Mouse (Mus musculus) embryonic facial prominence, embryonic 11.5 days (tissue): Measurements from ENCODE around the gene Rdh19. TPM values are rescaled to one million over a fixed set of nuclear protein-coding genes. Genes with fewer than 3 reads are reported as not detected.
"Not testable (repeated sequence)": the region's sequence is repeated elsewhere in the genome, so short reads cannot be mapped to it uniquely, and the experiment has no call there.

ENCODE experiments used
- ATAC-seq: fragments of 200-750 bp; cut with Nextera tagmentation; replicated peaks from 2 replicates; pipeline ENCODE4 v1.8.0; 2017; ENCODE audit warnings: low read depth; ENCODE audit not compliant: insufficient number of reproducible peaks, low FRiP score, low TSS enrichment
- DNase-seq: peaks from one replicate; pipeline ENCODE4 v3.0.0-alpha.2; 2015; ENCODE audit warnings: low spot score
- H3K27ac ChIP-seq: fragments of 300-500 bp; sonication (generic); replicated peaks from 2 replicates; pipeline ENCODE4 v1.5.1; 2014; ENCODE audit warnings: mild to moderate bottlenecking, low read depth, low read length, control low read depth
- H3K27me3 ChIP-seq: fragments of 300-500 bp; sonication (generic); 2 replicates; pipeline ENCODE4 v1.6.1; 2014; ENCODE audit warnings: mild to moderate bottlenecking, low read length, moderate library complexity, mixed read lengths; ENCODE audit not compliant: control insufficient read depth, insufficient read depth
- H3K36me3 ChIP-seq: fragments of 300-500 bp; sonication (generic); replicated peaks from 2 replicates; pipeline ENCODE4 v1.6.1; 2014; ENCODE audit warnings: low read depth, mild to moderate bottlenecking, low read length, moderate library complexity, mixed read lengths; ENCODE audit not compliant: control insufficient read depth, insufficient read depth
- H3K4me1 ChIP-seq: fragments of 300-500 bp; sonication (generic); 2 replicates; pipeline ENCODE4 v1.6.1; 2014; ENCODE audit warnings: low read length, mixed read lengths; ENCODE audit not compliant: control insufficient read depth, insufficient read depth
- H3K4me2 ChIP-seq: fragments of 300-500 bp; sonication (generic); 2 replicates; pipeline ENCODE4 v1.6.1; 2014; ENCODE audit warnings: low read depth, mild to moderate bottlenecking, control low read depth, low read length, moderate library complexity
- H3K4me3 ChIP-seq: fragments of 300-500 bp; sonication (generic); 2 replicates; pipeline ENCODE4 v1.5.1; 2014; ENCODE audit warnings: low read depth, low read length, control low read depth
- H3K9ac ChIP-seq: fragments of 300-500 bp; sonication (generic); replicated peaks from 2 replicates; pipeline ENCODE4 v1.6.1; 2014; ENCODE audit warnings: mild to moderate bottlenecking, control low read depth, low read length
- H3K9me3 ChIP-seq: fragments of 300-500 bp; sonication (generic); replicated peaks from 2 replicates; pipeline ENCODE4 v1.6.1; 2016; ENCODE audit warnings: mild to moderate bottlenecking, low read length, inconsistent platforms, mixed read lengths; ENCODE audit not compliant: control insufficient read depth
- WGBS: fragments of 180-500 bp; shearing (Covaris S2); extraction: QIAGEN DNeasy Blood & Tissue Kit; methylation state at CpG from one replicate; pipeline ENCODE4 v1.1.7; 2014; 5-methylcytosine and 5-hydroxymethylcytosine counted together
- polyA plus RNA-seq: library from polyadenylated mRNA; unstranded; fragments of >200 nt; fragmentation: Nextera tagmentation; extraction: Ambion mirVana; gene quantifications from 2 replicates; pipeline ENCODE4 v1.2.1, GENCODE M21; 2014

Gene Rdh19
- polyA plus RNA-seq, 1 experiment from 2014 or later = not detected

- Histone ChIP-seq H3K9me3 (no peaks in the 10 kb centered on the region), H3K36me3 (no peaks in the 10 kb centered on the region), H3K4me2 (no peak overlapping the region), H3K9ac (no peak overlapping the region), H3K4me3 (no peak overlapping the region), H3K27me3 (no peaks in the 10 kb centered on the region), H3K27ac (no peak overlapping the region), H3K4me1 (no peaks in the 10 kb centered on the region)
- WGBS = 76% methylated on average over 6 of the region's 6 CpGs
- ATAC-seq (no peak), DNase-seq (peak; percentile 18)
These were observed 24.3 kb upstream of the Rdh19 start for GRCm38 (mm10) chr10:127825386-127825785.

GRCm38 (mm10) chr10:127829121-127829520, 20.6 kb upstream of the Rdh19 start:
- H3K4me3 ChIP-seq = no peak overlapping the region
- WGBS = 61% methylated on average over 3 of the region's 3 CpGs

DNA sequence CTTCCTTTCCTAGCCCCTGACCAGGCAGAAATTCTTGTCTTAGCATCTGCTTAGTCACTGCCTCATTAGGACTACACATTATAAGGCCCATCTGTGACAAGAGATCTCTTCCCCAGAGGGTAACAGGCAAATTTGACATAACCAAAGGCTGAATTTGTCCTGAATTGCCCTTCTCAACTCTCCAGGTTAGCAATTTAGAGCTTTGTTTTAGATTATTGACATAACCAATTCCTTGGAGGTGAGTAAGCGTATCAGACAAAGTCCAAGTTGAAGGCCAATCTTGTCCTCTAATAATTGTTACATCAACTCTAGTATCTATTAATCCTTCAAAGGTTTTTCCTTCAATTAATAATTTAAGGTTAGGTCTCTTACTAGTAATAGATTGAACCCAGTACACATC, 15.5 kb upstream of the Rdh19 start:
- not testable (repeated sequence) for H3K4me2 ChIP-seq, H3K36me3 ChIP-seq, H3K4me3 ChIP-seq, H3K9ac ChIP-seq, ATAC-seq, DNase-seq, H3K9me3 ChIP-seq, H3K27me3 ChIP-seq, H3K27ac ChIP-seq, H3K4me1 ChIP-seq
- 95% methylated on average over 1 of the region's 1 CpGs for WGBS

More at GRCm38 (mm10) chr10:127829121-127829520, 20.6 kb upstream of the Rdh19 start:
- Histone ChIP-seq H3K4me1 (no peaks in the 10 kb centered on the region), H3K9me3 (no peaks in the 10 kb centered on the region), H3K4me2 (no peak overlapping the region), H3K27me3 (no peaks in the 10 kb centered on the region), H3K9ac (no peak overlapping the region), H3K27ac (no peak overlapping the region), H3K36me3 (no peaks in the 10 kb centered on the region)
- DNase-seq (no peak), ATAC-seq (no peak)

- WGBS = 91% methylated on average over 5 of the region's 5 CpGs
- no peaks in the 10 kb centered on the region for H3K9me3 ChIP-seq
- DNase-seq (no peak), ATAC-seq (no peak)
- no peak overlapping the region for H3K4me2 ChIP-seq
- no peaks in the 10 kb centered on the region for H3K4me1 ChIP-seq
- H3K4me3 ChIP-seq = no peak overlapping the region
- H3K27me3 ChIP-seq = no peaks in the 10 kb centered on the region
- H3K27ac ChIP-seq = no peak overlapping the region
- no peak overlapping the region for H3K9ac ChIP-seq
- H3K36me3 ChIP-seq = no peaks in the 10 kb centered on the region
These were observed 14.4 kb upstream of the Rdh19 start for GRCm38 (mm10) chr10:127835292-127835691.

- H3K27me3 ChIP-seq, H3K4me3 ChIP-seq, H3K4me2 ChIP-seq, H3K27ac ChIP-seq, H3K36me3 ChIP-seq, ATAC-seq, DNase-seq, H3K9ac ChIP-seq, H3K4me1 ChIP-seq, H3K9me3 ChIP-seq: not testable (repeated sequence)
- 92% methylated on average over 5 of the region's 5 CpGs for WGBS
These were observed 11.9 kb upstream of the Rdh19 start for GRCm38 (mm10) chr10:127837793-127838192.

- Histone ChIP-seq H3K27me3 (no peaks in the 10 kb centered on the region), H3K4me2 (no peak overlapping the region), H3K4me3 (no peak overlapping the region), H3K9me3 (no peaks in the 10 kb centered on the region), H3K9ac (no peak overlapping the region), H3K27ac (no peak overlapping the region), H3K36me3 (no peaks in the 10 kb centered on the region), H3K4me1 (no peaks in the 10 kb centered on the region)
- DNase-seq = no peak
- 83% methylated on average over 2 of the region's 2 CpGs for WGBS
- no peak for ATAC-seq
These were observed 11.2 kb upstream of the Rdh19 start for GRCm38 (mm10) chr10:127838539-127838938.

DNA sequence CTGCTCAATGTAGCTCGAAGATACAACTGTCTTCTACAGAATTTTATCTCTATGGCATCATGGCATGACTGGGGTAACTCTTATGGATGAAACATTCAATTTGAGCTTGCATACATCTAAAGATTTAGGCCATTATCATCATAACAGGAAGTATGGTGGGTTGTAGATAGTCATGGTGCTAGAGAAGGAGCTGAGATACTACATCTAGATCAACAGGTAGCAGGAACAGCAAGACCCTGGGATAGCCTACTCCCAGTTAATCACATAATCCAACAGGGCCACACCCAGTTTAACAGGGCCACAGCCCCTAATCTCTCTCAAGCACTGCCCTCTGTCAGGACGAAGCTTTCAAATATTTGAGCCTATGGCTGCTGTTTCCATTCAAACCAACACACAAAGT, 9.0 kb upstream of the Rdh19 start:
- no peak overlapping the region for H3K4me2 ChIP-seq
- no peaks in the 10 kb centered on the region for H3K4me1 ChIP-seq
- H3K4me3 ChIP-seq = no peak overlapping the region
- H3K27ac ChIP-seq = no peak overlapping the region
- no peak for DNase-seq
- 77% methylated on average over 2 of the region's 2 CpGs for WGBS
- no peak for ATAC-seq
- no peak overlapping the region for H3K9ac ChIP-seq
- H3K9me3 ChIP-seq = no peaks in the 10 kb centered on the region
- no peaks in the 10 kb centered on the region for H3K36me3 ChIP-seq
- H3K27me3 ChIP-seq = no peaks in the 10 kb centered on the region

GRCm38 (mm10) chr10:127845945-127846344, 3.8 kb upstream of the Rdh19 start:
- not testable (repeated sequence) for H3K4me1 ChIP-seq, ATAC-seq, H3K27ac ChIP-seq, H3K27me3 ChIP-seq, H3K9ac ChIP-seq, H3K9me3 ChIP-seq, H3K4me3 ChIP-seq, DNase-seq, H3K4me2 ChIP-seq, H3K36me3 ChIP-seq
- 91% methylated on average over 5 of the region's 5 CpGs for WGBS
